Mouse (Mus musculus) midbrain, postnatal 0 days (tissue): ENCODE measurements around the gene Fto. TPM values are rescaled to one million over a fixed set of nuclear protein-coding genes. Genes with fewer than 3 reads are reported as not detected.
A peak's percentile ranks its signal among the peaks of the same experiment; 100 is the strongest.

Experiments
- ATAC-seq: fragments of 200-750 bp; cut with Nextera tagmentation; 2 replicates; pipeline ENCODE4 v1.8.0; 2017; ENCODE audit warnings: moderate number of reproducible peaks, mild to moderate bottlenecking, moderate TSS enrichment, moderate library complexity; ENCODE audit not compliant: low FRiP score
- DNase-seq: peaks from one replicate; pipeline ENCODE4 v3.0.0-alpha.2; 2015; ENCODE audit warnings: low spot score
- H3K27ac ChIP-seq: fragments of 300-500 bp; sonication (generic); 2 replicates; pipeline ENCODE4 v1.5.1; 2014; ENCODE audit warnings: low read depth, mild to moderate bottlenecking, low read length, mixed read lengths
- H3K27me3 ChIP-seq: fragments of 300-500 bp; sonication (generic); 2 replicates; pipeline ENCODE4 v1.6.1; 2014; ENCODE audit warnings: low read length, control low read depth, mixed read lengths; ENCODE audit not compliant: insufficient read depth
- H3K36me3 ChIP-seq: fragments of 300-500 bp; sonication (generic); 2 replicates; pipeline ENCODE4 v1.6.1; 2014; ENCODE audit warnings: low read length, control low read depth, mixed read lengths; ENCODE audit not compliant: insufficient read depth
- H3K4me1 ChIP-seq: fragments of 300-500 bp; sonication (generic); 2 replicates; pipeline ENCODE4 v1.6.1; 2014; ENCODE audit warnings: mild to moderate bottlenecking, control low read depth, antibody characterized with exemption, low read length, mixed read lengths; ENCODE audit not compliant: insufficient read depth
- H3K4me2 ChIP-seq: fragments of 300-500 bp; sonication (generic); 2 replicates; pipeline ENCODE4 v1.6.1; 2014; ENCODE audit warnings: low read depth, mild to moderate bottlenecking, low read length, mixed read lengths; ENCODE audit not compliant: poor library complexity, severe bottlenecking
- H3K4me3 ChIP-seq: fragments of 300-500 bp; sonication (generic); 2 replicates; pipeline ENCODE4 v1.5.1; 2014; ENCODE audit warnings: low read depth, mild to moderate bottlenecking, low read length, moderate library complexity
- H3K9ac ChIP-seq: fragments of 300-500 bp; sonication (generic); replicated peaks from 2 replicates; pipeline ENCODE4 v1.6.1; 2014; ENCODE audit warnings: mild to moderate bottlenecking, low read length, moderate library complexity, mixed read lengths; ENCODE audit not compliant: poor library complexity, severe bottlenecking
- H3K9me3 ChIP-seq: fragments of 300-500 bp; sonication (generic); 2 replicates; pipeline ENCODE4 v1.6.1; 2016; ENCODE audit warnings: low read length, control low read depth
- CTCF ChIP-seq: IDR thresholded peaks from 2 replicates; pipeline ENCODE4 v1.5.1; 2016; ENCODE audit warnings: antibody characterized with exemption, mild to moderate bottlenecking
- WGBS: fragments of 180-500 bp; shearing (Covaris S2); extraction: QIAGEN DNeasy Blood & Tissue Kit; methylation state at CpG from one replicate; pipeline ENCODE4 v1.1.7; 2014; 5-methylcytosine and 5-hydroxymethylcytosine counted together
- polyA plus RNA-seq: library from polyadenylated mRNA; unstranded; fragments of >200 nt; fragmentation: Nextera tagmentation; extraction: Ambion mirVana; gene quantifications from 2 replicates; pipeline ENCODE4 v1.2.1, GENCODE M21; 2015
- total RNA-seq: library from RNA; depleted of rRNA; stranded (reverse); fragments of >200 nt; gene quantifications from 2 replicates; pipeline ENCODE4 v1.2.3, GENCODE M21; 2014

Gene Fto
- total and polyA plus RNA-seq, 2 experiments from 2014 or later = 97.9 to 151 TPM

DNA sequence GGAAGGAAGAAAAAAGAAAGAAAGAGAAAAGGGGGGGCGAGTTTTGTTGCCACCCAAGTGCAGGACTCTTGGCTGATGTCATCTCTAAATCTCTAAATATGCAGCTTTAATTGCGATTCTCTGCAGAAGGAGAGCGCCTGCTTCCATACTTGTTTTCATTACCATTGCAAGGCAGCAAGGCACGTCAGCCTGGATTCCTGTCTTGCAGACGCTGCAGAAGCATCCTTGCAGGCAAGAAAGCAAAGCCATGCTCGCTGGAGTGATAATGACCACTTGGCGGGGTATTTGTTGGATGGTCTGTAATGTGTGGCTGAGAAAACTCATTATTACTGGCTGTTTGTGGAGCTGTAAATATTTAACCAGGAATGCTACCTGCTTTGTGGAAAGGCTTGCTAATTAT, 396.4 kb downstream of the Fto start:
- no peak for ATAC-seq
- H3K27ac ChIP-seq = no peak overlapping the region

GRCm38 (mm10) chr8:91711202-91711601, 397.9 kb downstream of the Fto start:
- no peak for DNase-seq
- H3K27ac ChIP-seq = no peak overlapping the region
- no peaks in the 10 kb centered on the region for H3K27me3 ChIP-seq
- no peaks in the 10 kb centered on the region for H3K36me3 ChIP-seq
- peaks cover 10% of the 10 kb centered on the region for H3K4me1 ChIP-seq
- H3K4me2 ChIP-seq = no peak overlapping the region
- H3K9ac ChIP-seq = no peak overlapping the region
- H3K4me3 ChIP-seq = no peak overlapping the region
- ATAC-seq = no peak
- WGBS = 49% methylated on average over 6 of the region's 6 CpGs
- no peaks in the 10 kb centered on the region for H3K9me3 ChIP-seq
- no peak for TF ChIP-seq CTCF

More for the DNA sequence above, 396.4 kb downstream of the Fto start:
- DNase-seq = no peak
- Histone ChIP-seq H3K4me3 (no peak overlapping the region), H3K27me3 (no peaks in the 10 kb centered on the region), H3K4me1 (peaks cover 7% of the 10 kb centered on the region; the same call in 1 of the 2 replicates), H3K9me3 (no peaks in the 10 kb centered on the region), H3K36me3 (no peaks in the 10 kb centered on the region), H3K9ac (no peak overlapping the region), H3K4me2 (no peak overlapping the region)
- WGBS = 30% methylated on average over 7 of the region's 7 CpGs
- peak; percentile 22; the same call in 1 of the 2 replicates for TF ChIP-seq CTCF

GRCm38 (mm10) chr8:91711981-91712598, 398.8 kb downstream of the Fto start:
- Histone ChIP-seq H3K27me3 (no peaks in the 10 kb centered on the region), H3K36me3 (no peaks in the 10 kb centered on the region), H3K4me1 (peaks cover 10% of the 10 kb centered on the region), H3K27ac (no peak overlapping the region), H3K9ac (no peak overlapping the region), H3K9me3 (no peaks in the 10 kb centered on the region), H3K4me3 (no peak overlapping the region), H3K4me2 (peak overlapping the region; percentile 55; the same call in 1 of the 2 replicates)
- DNase-seq (no peak), ATAC-seq (no peak)
- 34% methylated on average over 6 of the region's 6 CpGs for WGBS
- TF ChIP-seq CTCF = no peak

DNA sequence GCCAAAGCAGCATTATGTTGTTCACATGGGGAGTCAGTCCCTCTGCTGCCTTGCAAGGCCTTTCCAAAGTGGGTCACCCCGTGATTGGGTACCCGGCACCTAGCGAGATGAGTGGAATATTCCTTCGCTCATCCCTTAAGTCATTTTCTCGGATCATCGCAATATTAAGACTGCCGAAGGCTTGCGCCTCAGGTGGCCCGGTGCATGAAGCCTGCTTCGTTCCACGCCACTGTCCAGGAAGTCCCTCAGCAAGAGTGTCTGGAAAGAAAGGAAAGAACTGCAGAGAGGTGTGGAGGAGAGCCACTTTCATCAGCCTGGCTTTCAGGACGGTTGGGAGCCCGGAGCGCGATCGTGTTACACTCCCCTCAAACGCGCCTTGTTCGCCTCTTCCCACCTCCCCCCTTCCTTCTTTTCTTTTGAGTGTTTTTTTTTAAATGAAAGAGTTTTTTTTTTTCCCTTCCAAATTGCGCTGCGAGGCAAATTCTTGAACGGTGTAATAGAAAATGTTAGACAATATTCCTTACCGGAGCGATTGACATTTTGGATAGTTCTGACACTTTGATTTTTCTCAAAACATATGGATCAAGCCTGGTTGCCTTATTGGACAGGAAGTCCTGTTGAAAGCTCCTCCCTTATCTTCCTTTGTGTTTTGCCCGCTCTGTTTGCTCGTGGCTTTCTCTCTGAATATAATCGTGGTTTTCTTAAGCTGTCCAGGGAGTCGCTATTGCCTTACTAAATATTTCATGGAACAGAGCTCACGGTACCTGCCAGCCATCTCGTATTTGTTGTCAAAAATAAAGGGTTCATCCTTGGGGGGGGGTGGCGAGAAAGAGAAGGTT, 399.6 kb downstream of the Fto start:
- Histone ChIP-seq H3K4me3 (peak overlapping the region; percentile 29), H3K4me2 (peak overlapping the region; percentile 55), H3K27ac (no peak overlapping the region), H3K9ac (peak overlapping the region; percentile 29; the same call in 1 of the 2 replicates), H3K27me3 (no peaks in the 10 kb centered on the region), H3K9me3 (no peaks in the 10 kb centered on the region), H3K36me3 (no peaks in the 10 kb centered on the region), H3K4me1 (peaks cover 10% of the 10 kb centered on the region)
- WGBS = 2% methylated on average over 31 of the region's 31 CpGs
- DNase-seq (peak; percentile 46), ATAC-seq (no peak)
- peak; percentile 3; the same call in 1 of the 2 replicates for TF ChIP-seq CTCF

- peak overlapping the region; percentile 55 for H3K4me2 ChIP-seq
- H3K9me3 ChIP-seq = no peaks in the 10 kb centered on the region
- H3K36me3 ChIP-seq = no peaks in the 10 kb centered on the region
- WGBS = 14% methylated on average over 12 of the region's 12 CpGs
- ATAC-seq (no peak), DNase-seq (no peak)
- 0 out of 2 replicates have a peak overlapping the region, but pooled peaks have one; percentile 29 for H3K9ac ChIP-seq
- peak overlapping the region; percentile 29 for H3K4me3 ChIP-seq
- peaks cover 10% of the 10 kb centered on the region for H3K4me1 ChIP-seq
- no peak overlapping the region for H3K27ac ChIP-seq
- H3K27me3 ChIP-seq = no peaks in the 10 kb centered on the region
- TF ChIP-seq CTCF = no peak
Observed at GRCm38 (mm10) chr8:91713677-91714312, 400.5 kb downstream of the Fto start.
